In the genomic region with DNA sequence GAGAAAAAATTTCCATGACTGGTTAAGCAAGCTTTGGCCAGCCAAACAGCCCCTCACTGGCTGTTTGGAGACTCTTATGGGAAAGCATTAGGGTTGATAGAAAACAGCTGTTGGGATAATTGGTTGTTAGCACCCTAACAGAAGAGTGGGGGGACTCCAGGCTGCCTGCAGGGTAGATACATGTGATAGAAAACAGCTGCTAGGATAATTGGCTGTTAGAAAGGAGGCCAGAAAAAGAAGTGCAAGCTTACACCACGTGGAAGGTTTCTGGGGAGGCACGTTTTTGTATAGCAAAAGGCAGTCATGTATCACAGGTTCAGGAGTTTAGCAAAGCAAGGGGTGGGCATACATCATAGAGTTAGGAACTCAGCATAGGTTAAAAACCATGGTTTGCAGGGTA, we compare ENCODE assay signal across 7 mouse cellular contexts. TPM values are rescaled to one million over a fixed set of nuclear protein-coding genes. Genes with fewer than 3 reads are reported as not detected.
A peak's percentile ranks its signal among the peaks of the same experiment; 100 is the strongest.
DNase-seq lines count a peak whose midpoint lies in the region; ATAC-seq lines count a peak whose summit lies in the region.

No protein-coding gene starts in this region.

- ATAC-seq in embryonic facial prominence, embryonic 14.5 days (ENCODE audit: low read depth): no peak
- no peak for ATAC-seq in intestine, embryonic 16.5 days
- ATAC-seq in neural tube, embryonic 13.5 days (ENCODE audit: low read depth): no peak

- no peak overlapping the region for H3K9ac ChIP-seq in embryonic facial prominence, embryonic 14.5 days (ENCODE audit: low read depth, low read length)
- H3K9ac ChIP-seq in intestine, embryonic 16.5 days (ENCODE audit: low read depth, low read length): peak overlapping the region; percentile 39; the same call in 1 of the 2 replicates
- H3K9ac ChIP-seq in neural tube, embryonic 13.5 days: no peak overlapping the region

- no peaks in the 10 kb centered on the region for H3K9me3 ChIP-seq in embryonic facial prominence, embryonic 14.5 days (ENCODE audit: control insufficient read depth, low read length)
- H3K9me3 ChIP-seq in intestine, embryonic 16.5 days (ENCODE audit: control insufficient read depth, low read length): no peaks in the 10 kb centered on the region
- no peaks in the 10 kb centered on the region for H3K9me3 ChIP-seq in neural tube, embryonic 13.5 days

- 12% methylated on average over 2 of the region's 2 CpGs for WGBS in embryonic facial prominence, embryonic 14.5 days
- 22% methylated on average over 2 of the region's 2 CpGs for WGBS in intestine, embryonic 16.5 days
- WGBS in neural tube, embryonic 13.5 days: 48% methylated on average over 2 of the region's 2 CpGs

- peak overlapping the region; percentile 94 for H3K27ac ChIP-seq in embryonic facial prominence, embryonic 14.5 days (replicated peaks; ENCODE audit: low read depth, low read length)
- H3K27ac ChIP-seq in intestine, embryonic 16.5 days (ENCODE audit: low read length): peak overlapping the region; percentile 100
- peak overlapping the region; percentile 99 for H3K27ac ChIP-seq in neural tube, embryonic 13.5 days (replicated peaks)

- peaks cover 13% of the 10 kb centered on the region for H3K4me1 ChIP-seq in embryonic facial prominence, embryonic 14.5 days (ENCODE audit: control insufficient read depth, insufficient read depth, low read length)
- H3K4me1 ChIP-seq in intestine, embryonic 16.5 days (ENCODE audit: control insufficient read depth, insufficient read depth, low read length): peaks cover 47% of the 10 kb centered on the region
- H3K4me1 ChIP-seq in neural tube, embryonic 13.5 days (replicated peaks): peaks cover 34% of the 10 kb centered on the region

- H3K4me2 ChIP-seq in embryonic facial prominence, embryonic 14.5 days (ENCODE audit: low read depth, low read length): peak overlapping the region; percentile 94; the same call in 1 of the 2 replicates
- peak overlapping the region; percentile 84 for H3K4me2 ChIP-seq in intestine, embryonic 16.5 days (ENCODE audit: low read depth, low read length)
- H3K4me2 ChIP-seq in neural tube, embryonic 13.5 days: no peak overlapping the region

- peaks cover 60% of the 10 kb centered on the region for H3K36me3 ChIP-seq in embryonic facial prominence, embryonic 14.5 days (ENCODE audit: control insufficient read depth, insufficient read depth, low read length)
- H3K36me3 ChIP-seq in intestine, embryonic 16.5 days (ENCODE audit: control insufficient read depth, insufficient read depth, low read length): peaks cover 24% of the 10 kb centered on the region
- H3K36me3 ChIP-seq in neural tube, embryonic 13.5 days: peaks cover 63% of the 10 kb centered on the region

- H3K27me3 ChIP-seq in embryonic facial prominence, embryonic 14.5 days (replicated peaks; ENCODE audit: control insufficient read depth, insufficient read depth, low read length): no peaks in the 10 kb centered on the region
- no peaks in the 10 kb centered on the region for H3K27me3 ChIP-seq in intestine, embryonic 16.5 days (replicated peaks; ENCODE audit: control insufficient read depth, insufficient read depth, low read length)
- H3K27me3 ChIP-seq in neural tube, embryonic 13.5 days: no peaks in the 10 kb centered on the region

- no peak overlapping the region for H3K4me3 ChIP-seq in embryonic facial prominence, embryonic 14.5 days (ENCODE audit: low read depth, low read length)
- H3K4me3 ChIP-seq in intestine, embryonic 16.5 days (ENCODE audit: low read length): no peak overlapping the region
- H3K4me3 ChIP-seq in neural tube, embryonic 13.5 days: no peak overlapping the region

- peak; percentile 38 for DNase-seq in kidney, postnatal 10 days
- DNase-seq in kidney, adult 8-10 months: no peak
- peak; percentile 89 for DNase-seq in embryonic facial prominence, embryonic 14.5 days (ENCODE audit: low spot score)
- DNase-seq in cerebellum, adult 9-11 months: no peak
- no peak for DNase-seq in Muller cell, postnatal 12 days (ENCODE audit: inconsistent ontology term)

RNA-seq across cellular contexts. Expression of a gene that starts 1.5 kb away (rescaled TPM):
- polyA plus RNA-seq in embryonic facial prominence, embryonic 14.5 days (2014; fragmentation: Nextera tagmentation; extraction: Ambion mirVana): 132 and 140 TPM in 2 replicates
- 141 and 160 TPM in 2 replicates for polyA plus RNA-seq in intestine, embryonic 16.5 days (2015; fragmentation: Nextera tagmentation; extraction: Ambion mirVana)
- polyA plus RNA-seq in neural tube, embryonic 13.5 days (2015; fragmentation: Nextera tagmentation; extraction: Ambion mirVana): 114 TPM in 2 replicates

RNA-seq across cellular contexts. Expression of a gene that starts 10.6 kb away (rescaled TPM):
- polyA plus RNA-seq in embryonic facial prominence, embryonic 14.5 days (2014; fragmentation: Nextera tagmentation; extraction: Ambion mirVana): 52.6 and 55.0 TPM in 2 replicates
- 43.0 and 47.8 TPM in 2 replicates for polyA plus RNA-seq in intestine, embryonic 16.5 days (2015; fragmentation: Nextera tagmentation; extraction: Ambion mirVana)
- 65.2 and 74.2 TPM in 2 replicates for polyA plus RNA-seq in neural tube, embryonic 13.5 days (2015; fragmentation: Nextera tagmentation; extraction: Ambion mirVana)

RNA-seq across cellular contexts. Expression of a gene that starts 17.9 kb away (rescaled TPM):
- polyA plus RNA-seq in embryonic facial prominence, embryonic 14.5 days (2014; fragmentation: Nextera tagmentation; extraction: Ambion mirVana): not detected in 2 replicates
- polyA plus RNA-seq in intestine, embryonic 16.5 days (2015; fragmentation: Nextera tagmentation; extraction: Ambion mirVana): 4.1 TPM in 1 of 2 replicates, not detected in the other
- polyA plus RNA-seq in neural tube, embryonic 13.5 days (2015; fragmentation: Nextera tagmentation; extraction: Ambion mirVana): 3.7 TPM in 1 of 2 replicates, not detected in the other

RNA-seq across cellular contexts. Expression of a gene that starts 19.7 kb away (rescaled TPM):
- polyA plus RNA-seq in embryonic facial prominence, embryonic 14.5 days (2014; fragmentation: Nextera tagmentation; extraction: Ambion mirVana): 27.9 and 30.0 TPM in 2 replicates
- polyA plus RNA-seq in intestine, embryonic 16.5 days (2015; fragmentation: Nextera tagmentation; extraction: Ambion mirVana): 26.0 and 29.1 TPM in 2 replicates
- 37.8 and 39.1 TPM in 2 replicates for polyA plus RNA-seq in neural tube, embryonic 13.5 days (2015; fragmentation: Nextera tagmentation; extraction: Ambion mirVana)

RNA-seq across cellular contexts. Expression of a gene that starts 33.5 kb away (rescaled TPM):
- polyA plus RNA-seq in embryonic facial prominence, embryonic 14.5 days (2014; fragmentation: Nextera tagmentation; extraction: Ambion mirVana): 0.04 and 0.06 TPM in 2 replicates
- polyA plus RNA-seq in intestine, embryonic 16.5 days (2015; fragmentation: Nextera tagmentation; extraction: Ambion mirVana): 0.05 TPM in 1 of 2 replicates, not detected in the other
- 0.23 and 0.24 TPM in 2 replicates for polyA plus RNA-seq in neural tube, embryonic 13.5 days (2015; fragmentation: Nextera tagmentation; extraction: Ambion mirVana)

Comparison
In these comparisons a context has a peak if more than half of its experiments do, and no peak if none do; other contexts are left out.
1. DNase-seq: peak in kidney, postnatal 10 days (single experiment) and embryonic facial prominence, embryonic 14.5 days (single experiment); none in kidney, adult 8-10 months (0 of 2), cerebellum, adult 9-11 months (single experiment) and Muller cell, postnatal 12 days (single experiment).
2. Peak in every context shown above with its lines, with median percentiles within 50 percentile points of each other: H3K27ac ChIP-seq.